Mouse (Mus musculus): ENCODE results near the gene Ogdhl. TPM values are rescaled to one million over a fixed set of nuclear protein-coding genes. Genes with fewer than 3 reads are reported as not detected.
"Not testable (repeated sequence)": the region's sequence is repeated elsewhere in the genome, so short reads cannot be mapped to it uniquely, and the experiment has no call there.

Ogdhl gene
- polyA plus RNA-seq, 1 experiment from 2014 or later: 19.7 TPM

DNA sequence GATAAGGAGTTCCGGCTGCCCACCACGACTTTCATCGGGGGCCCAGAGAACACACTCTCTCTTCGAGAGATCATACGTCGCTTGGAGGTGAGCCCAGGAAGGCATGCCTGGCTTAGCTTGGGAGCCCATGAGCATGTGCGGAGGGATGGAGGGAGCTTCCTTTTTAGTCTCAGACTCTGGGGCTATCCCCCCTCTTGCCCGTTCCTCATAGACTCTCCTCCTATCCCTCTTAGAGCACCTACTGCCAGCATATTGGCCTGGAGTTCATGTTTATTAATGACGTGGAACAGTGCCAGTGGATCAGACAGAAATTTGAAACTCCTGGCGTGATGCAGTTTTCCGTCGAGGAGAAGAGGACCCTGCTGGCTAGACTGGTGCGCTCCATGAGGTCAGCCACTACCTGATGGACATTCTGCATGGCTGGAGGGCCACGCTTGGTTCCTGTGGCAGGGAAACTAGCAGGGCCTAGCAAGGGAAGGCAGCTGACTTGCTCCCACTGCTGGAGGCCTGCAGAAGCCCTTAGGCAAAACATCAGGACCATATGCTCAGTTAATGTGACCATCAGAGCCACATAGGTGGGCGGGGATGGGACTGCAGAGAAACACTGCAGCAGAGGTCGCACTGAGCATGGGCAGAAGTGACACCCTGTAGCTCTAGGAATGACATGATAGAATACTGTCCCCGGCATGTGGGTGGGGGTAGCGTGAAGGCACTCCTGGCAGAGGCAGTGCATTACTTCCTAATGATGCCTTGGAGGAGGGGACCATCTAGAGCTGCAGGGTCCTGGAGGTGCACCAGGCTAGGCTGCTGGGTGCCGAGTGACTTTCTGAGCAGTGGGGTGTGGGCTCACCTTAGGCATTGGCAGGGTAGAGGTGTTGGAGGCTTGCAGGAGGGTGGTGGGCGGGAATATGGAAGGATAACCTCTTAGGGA is 11.0 kb downstream of the Ogdhl start:
- Histone ChIP-seq H3K36me3 (replicated peaks; ENCODE audit: control insufficient read depth, insufficient read depth) (peaks cover 24% of the 10 kb centered on the region), H3K27ac (no peak overlapping the region), H3K4me3 (replicated peaks; ENCODE audit: low read length) (no peak overlapping the region), H3K4me1 (replicated peaks; ENCODE audit: control insufficient read depth, insufficient read depth, low read length) (no peaks in the 10 kb centered on the region), H3K9me3 (ENCODE audit: control insufficient read depth, low read length) (no peaks in the 10 kb centered on the region), H3K27me3 (ENCODE audit: control insufficient read depth, insufficient read depth, low read length) (no peaks in the 10 kb centered on the region), H3K9ac (no peak overlapping the region), H3K4me2 (replicated peaks) (no peak overlapping the region)
- DNase-seq (ENCODE audit: low spot score) (no peak), ATAC-seq (ENCODE audit: low FRiP score) (peak; percentile 57; the same call in 1 of the 2 replicates)
- WGBS: 75% methylated on average over 20 of the region's 20 CpGs

DNA sequence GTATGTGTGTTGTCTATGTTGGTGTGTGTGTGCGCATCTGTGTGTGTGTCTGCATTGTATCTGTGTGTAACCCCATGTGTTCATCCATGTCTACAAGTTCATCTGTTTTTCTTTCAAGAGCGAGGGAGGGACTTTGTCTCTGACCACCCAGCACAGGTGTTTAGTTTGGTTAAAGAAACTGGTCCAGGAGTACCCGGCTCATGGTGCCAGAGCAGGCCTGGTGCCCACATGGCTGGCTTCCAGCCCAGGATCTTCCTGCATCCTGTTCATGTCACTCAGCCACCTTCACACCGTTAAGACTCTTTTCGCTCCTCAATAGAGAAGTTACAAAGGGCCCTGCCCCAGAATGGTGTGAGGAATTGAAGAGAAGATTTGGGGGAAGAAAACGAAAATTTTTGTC is 14.2 kb downstream of the Ogdhl start:
- peaks cover 55% of the 10 kb centered on the region for H3K36me3 ChIP-seq (replicated peaks; ENCODE audit: control insufficient read depth, insufficient read depth)

DNA sequence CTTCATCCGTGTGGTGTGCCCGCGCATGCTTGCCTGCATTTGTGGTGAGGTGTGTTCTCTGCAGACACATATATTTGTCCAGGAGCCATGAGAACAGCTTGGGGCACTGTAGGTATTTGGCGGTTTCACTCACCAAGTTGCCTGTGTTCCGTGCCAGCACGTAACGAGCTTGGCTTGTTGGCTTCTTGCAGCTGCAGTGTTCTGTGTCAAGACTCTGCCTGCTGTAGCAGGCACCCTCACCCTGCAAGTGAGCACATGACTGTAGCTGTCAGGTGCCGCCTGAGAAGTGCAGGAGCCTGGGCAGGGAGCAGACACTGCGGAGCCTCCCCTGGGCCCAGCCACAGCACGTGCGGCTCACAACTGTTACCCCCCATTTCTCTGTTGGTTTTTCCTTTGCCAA is 14.7 kb downstream of the Ogdhl start:
- H3K36me3 ChIP-seq (replicated peaks; ENCODE audit: control insufficient read depth, insufficient read depth): peaks cover 60% of the 10 kb centered on the region
- ATAC-seq (ENCODE audit: low FRiP score) (no peak), DNase-seq (ENCODE audit: low spot score) (no peak)
- no peaks in the 10 kb centered on the region for H3K9me3 ChIP-seq (ENCODE audit: control insufficient read depth, low read length)
- 75% methylated on average over 11 of the region's 11 CpGs for WGBS
- H3K4me3 ChIP-seq (replicated peaks; ENCODE audit: low read length): no peak overlapping the region
- H3K27ac ChIP-seq: no peak overlapping the region
- no peaks in the 10 kb centered on the region for H3K27me3 ChIP-seq (ENCODE audit: control insufficient read depth, insufficient read depth, low read length)
- H3K4me2 ChIP-seq (replicated peaks): no peak overlapping the region
- H3K4me1 ChIP-seq (replicated peaks; ENCODE audit: control insufficient read depth, insufficient read depth, low read length): no peaks in the 10 kb centered on the region
- no peak overlapping the region for H3K9ac ChIP-seq

More for the DNA sequence above, 14.2 kb downstream of the Ogdhl start:
- H3K9ac ChIP-seq: no peak overlapping the region
- H3K27me3 ChIP-seq (ENCODE audit: control insufficient read depth, insufficient read depth, low read length): no peaks in the 10 kb centered on the region
- H3K9me3 ChIP-seq (ENCODE audit: control insufficient read depth, low read length): no peaks in the 10 kb centered on the region
- no peak overlapping the region for H3K4me2 ChIP-seq (replicated peaks)
- H3K4me1 ChIP-seq (replicated peaks; ENCODE audit: control insufficient read depth, insufficient read depth, low read length): no peaks in the 10 kb centered on the region
- ATAC-seq (ENCODE audit: low FRiP score) (no peak), DNase-seq (ENCODE audit: low spot score) (no peak)
- H3K27ac ChIP-seq: no peak overlapping the region
- 78% methylated on average over 6 of the region's 6 CpGs for WGBS
- no peak overlapping the region for H3K4me3 ChIP-seq (replicated peaks; ENCODE audit: low read length)

DNA sequence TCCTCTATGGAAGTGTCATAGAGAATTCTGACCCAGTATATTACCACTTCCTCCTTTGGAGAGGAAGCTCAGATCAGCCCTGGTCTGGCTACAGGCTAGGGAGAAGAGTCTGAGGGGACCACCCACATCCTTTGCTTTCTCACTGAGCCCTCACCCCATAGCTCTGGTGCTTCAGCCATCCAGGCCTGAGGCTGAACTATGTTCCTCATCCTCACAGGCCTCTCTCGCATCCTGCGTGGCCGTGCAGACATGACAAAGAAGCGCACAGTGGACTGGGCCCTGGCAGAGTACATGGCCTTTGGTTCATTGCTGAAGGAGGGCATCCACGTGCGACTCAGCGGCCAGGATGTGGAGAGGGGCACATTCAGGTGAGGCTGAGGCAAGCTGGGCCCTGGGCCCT is 20.0 kb downstream of the Ogdhl start:
- Histone ChIP-seq H3K9me3 (ENCODE audit: control insufficient read depth, low read length) (no peaks in the 10 kb centered on the region), H3K9ac (no peak overlapping the region), H3K27me3 (ENCODE audit: control insufficient read depth, insufficient read depth, low read length) (no peaks in the 10 kb centered on the region), H3K4me3 (replicated peaks; ENCODE audit: low read length) (no peak overlapping the region), H3K27ac (no peak overlapping the region), H3K36me3 (replicated peaks; ENCODE audit: control insufficient read depth, insufficient read depth) (peaks cover 76% of the 10 kb centered on the region), H3K4me1 (replicated peaks; ENCODE audit: control insufficient read depth, insufficient read depth, low read length) (no peaks in the 10 kb centered on the region), H3K4me2 (replicated peaks) (no peak overlapping the region)
- ATAC-seq (ENCODE audit: low FRiP score): no peak
- DNase-seq (ENCODE audit: low spot score): no peak
- WGBS: 98% methylated on average over 7 of the region's 7 CpGs

DNA sequence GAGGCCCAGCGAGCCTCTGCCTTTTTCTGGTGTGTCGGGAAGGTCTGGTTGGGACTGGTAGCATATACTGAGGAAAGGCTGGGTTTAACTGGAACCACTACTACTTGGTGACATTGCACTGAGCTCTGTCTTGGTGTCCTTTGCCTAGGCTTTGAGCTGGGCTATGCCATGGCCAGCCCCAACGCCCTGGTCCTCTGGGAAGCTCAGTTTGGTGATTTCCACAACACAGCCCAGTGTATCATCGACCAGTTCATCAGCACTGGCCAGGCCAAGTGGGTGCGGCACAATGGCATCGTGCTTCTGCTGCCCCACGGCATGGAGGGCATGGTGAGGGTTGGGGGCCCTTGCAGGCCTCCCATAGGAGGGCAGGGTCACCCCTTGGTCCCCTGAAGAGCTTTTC is 22.4 kb downstream of the Ogdhl start:
- no peak for ATAC-seq (ENCODE audit: low FRiP score)
- H3K9me3 ChIP-seq (ENCODE audit: control insufficient read depth, low read length): no peaks in the 10 kb centered on the region
- H3K27me3 ChIP-seq (ENCODE audit: control insufficient read depth, insufficient read depth, low read length): no peaks in the 10 kb centered on the region
- no peak overlapping the region for H3K9ac ChIP-seq
- no peak overlapping the region for H3K4me3 ChIP-seq (replicated peaks; ENCODE audit: low read length)
- peaks cover 58% of the 10 kb centered on the region for H3K36me3 ChIP-seq (replicated peaks; ENCODE audit: control insufficient read depth, insufficient read depth)
- DNase-seq (ENCODE audit: low spot score): no peak
- no peaks in the 10 kb centered on the region for H3K4me1 ChIP-seq (replicated peaks; ENCODE audit: control insufficient read depth, insufficient read depth, low read length)
- no peak overlapping the region for H3K4me2 ChIP-seq (replicated peaks)
- WGBS: 98% methylated on average over 7 of the region's 7 CpGs
- H3K27ac ChIP-seq: no peak overlapping the region

DNA sequence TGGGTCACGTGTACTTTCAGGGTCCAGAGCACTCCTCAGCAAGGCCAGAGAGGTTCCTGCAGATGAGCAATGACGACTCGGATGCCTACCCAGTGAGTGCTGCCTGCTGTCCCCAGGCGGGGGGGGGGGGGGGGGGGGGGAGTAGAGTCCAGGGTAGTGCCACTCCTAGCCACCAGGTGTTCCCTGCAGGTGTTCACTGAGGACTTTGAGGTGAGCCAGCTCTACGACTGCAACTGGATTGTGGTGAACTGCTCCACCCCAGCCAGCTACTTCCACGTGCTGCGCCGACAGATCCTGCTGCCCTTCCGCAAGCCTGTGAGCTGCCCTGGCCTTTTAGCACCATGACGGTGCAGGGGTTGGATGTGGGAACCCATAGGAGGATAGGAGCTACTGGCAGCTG is 22.9 kb downstream of the Ogdhl start:
- H3K9me3 ChIP-seq (ENCODE audit: control insufficient read depth, low read length): no peaks in the 10 kb centered on the region
- H3K27me3 ChIP-seq (ENCODE audit: control insufficient read depth, insufficient read depth, low read length): no peaks in the 10 kb centered on the region
- no peak for DNase-seq (ENCODE audit: low spot score)
- H3K36me3 ChIP-seq (replicated peaks; ENCODE audit: control insufficient read depth, insufficient read depth): peaks cover 53% of the 10 kb centered on the region
- no peak overlapping the region for H3K4me2 ChIP-seq (replicated peaks)
- WGBS: 82% methylated on average over 9 of the region's 10 CpGs
- no peak overlapping the region for H3K27ac ChIP-seq
- no peak overlapping the region for H3K4me3 ChIP-seq (replicated peaks; ENCODE audit: low read length)
- H3K4me1 ChIP-seq (replicated peaks; ENCODE audit: control insufficient read depth, insufficient read depth, low read length): no peaks in the 10 kb centered on the region
- H3K9ac ChIP-seq: no peak overlapping the region
- no peak for ATAC-seq (ENCODE audit: low FRiP score)

DNA sequence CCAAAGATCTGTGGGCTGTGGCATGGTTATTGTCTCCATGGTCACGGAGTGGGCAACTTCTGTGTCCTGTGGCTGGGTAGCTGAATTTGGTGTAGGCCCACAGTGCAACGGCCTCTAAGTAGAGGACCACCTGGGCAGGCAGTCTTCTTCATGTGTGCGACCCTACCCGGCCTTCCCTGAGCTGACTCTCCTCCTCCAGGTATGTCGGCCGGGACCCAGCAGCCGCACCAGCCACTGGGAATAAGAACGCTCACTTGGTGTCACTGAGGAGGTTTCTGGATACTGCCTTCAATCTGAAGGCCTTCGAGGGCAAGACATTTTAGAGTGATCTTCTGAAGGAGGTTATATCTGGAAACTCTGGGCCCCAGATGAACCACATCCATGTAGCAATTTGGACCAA is 25.5 kb downstream of the Ogdhl start:
- Histone ChIP-seq H3K36me3 (replicated peaks; ENCODE audit: control insufficient read depth, insufficient read depth) (peaks cover 27% of the 10 kb centered on the region), H3K4me3 (replicated peaks; ENCODE audit: low read length) (no peak overlapping the region), H3K4me2 (replicated peaks) (no peak overlapping the region), H3K27me3 (ENCODE audit: control insufficient read depth, insufficient read depth, low read length) (no peaks in the 10 kb centered on the region), H3K27ac (no peak overlapping the region), H3K9ac (no peak overlapping the region), H3K9me3 (ENCODE audit: control insufficient read depth, low read length) (no peaks in the 10 kb centered on the region), H3K4me1 (replicated peaks; ENCODE audit: control insufficient read depth, insufficient read depth, low read length) (no peaks in the 10 kb centered on the region)
- no peak for ATAC-seq (ENCODE audit: low FRiP score)
- WGBS: 95% methylated on average over 9 of the region's 9 CpGs
- no peak for DNase-seq (ENCODE audit: low spot score)

DNA sequence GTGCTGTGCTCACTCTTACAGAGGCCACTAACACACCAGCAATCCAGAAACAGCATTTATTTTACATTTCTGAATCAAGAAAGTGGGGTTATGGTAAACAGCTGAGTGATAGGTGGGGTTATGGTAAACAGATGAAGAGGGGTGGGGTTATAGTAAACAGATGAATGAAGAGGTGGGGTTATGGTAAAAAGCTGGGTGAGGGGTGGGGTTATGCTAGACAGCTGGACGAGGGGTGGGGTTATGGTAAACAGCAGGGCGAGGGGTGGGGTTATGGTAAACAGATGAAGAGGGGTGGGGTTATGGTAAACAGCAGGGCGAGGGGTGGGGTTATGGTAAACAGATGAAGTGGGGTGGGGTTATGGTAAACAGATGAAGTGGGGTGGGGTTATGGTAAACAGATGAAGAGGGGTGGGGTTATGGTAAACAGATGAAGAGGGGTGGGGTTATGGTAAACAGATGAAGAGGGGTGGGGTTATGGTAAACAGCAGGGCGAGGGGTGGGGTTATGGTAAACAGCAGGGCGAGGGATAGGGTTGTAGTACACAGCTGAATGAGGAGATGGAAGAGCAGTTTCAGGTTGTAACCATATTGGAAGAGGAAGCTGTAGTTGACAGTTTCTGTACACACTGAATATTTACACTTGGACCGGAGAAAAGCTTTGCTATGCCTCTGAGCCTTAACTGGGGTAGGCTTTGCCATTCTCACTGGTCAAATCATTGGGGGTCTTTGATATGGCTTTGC is 29.5 kb downstream of the Ogdhl start:
- not testable (repeated sequence) for H3K4me3 ChIP-seq (replicated peaks; ENCODE audit: low read length); H3K4me1 ChIP-seq (replicated peaks; ENCODE audit: control insufficient read depth, insufficient read depth, low read length); H3K4me2 ChIP-seq (replicated peaks); H3K9me3 ChIP-seq (ENCODE audit: control insufficient read depth, low read length); H3K36me3 ChIP-seq (replicated peaks; ENCODE audit: control insufficient read depth, insufficient read depth); DNase-seq (ENCODE audit: low spot score); H3K9ac ChIP-seq; H3K27ac ChIP-seq; H3K27me3 ChIP-seq (ENCODE audit: control insufficient read depth, insufficient read depth, low read length); ATAC-seq (ENCODE audit: low FRiP score)
- WGBS: 34% methylated on average over 6 of the region's 6 CpGs

DNA sequence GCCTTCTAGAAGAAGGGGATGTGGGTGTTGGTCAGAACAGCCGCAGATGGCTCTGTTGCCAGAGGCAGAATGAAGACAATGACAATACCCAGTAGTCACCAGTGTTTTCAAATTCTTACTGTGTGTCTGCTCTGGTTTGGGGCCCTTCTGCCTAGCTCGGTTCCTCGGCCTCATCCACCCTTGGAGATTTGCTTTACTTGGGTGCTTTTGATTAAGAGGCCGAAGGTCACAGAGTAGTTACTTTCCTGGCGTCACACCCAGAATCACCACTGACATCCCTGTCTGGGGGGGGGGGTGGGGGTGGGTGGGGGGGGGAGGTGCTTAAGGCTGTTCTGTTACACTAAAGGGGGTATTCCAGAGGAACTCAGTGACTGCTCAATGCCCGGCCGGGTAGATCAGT is 42.5 kb downstream of the Ogdhl start:
- no peak overlapping the region for H3K9ac ChIP-seq
- ATAC-seq (ENCODE audit: low FRiP score) (no peak), DNase-seq (ENCODE audit: low spot score) (no peak)
- no peaks in the 10 kb centered on the region for H3K36me3 ChIP-seq (replicated peaks; ENCODE audit: control insufficient read depth, insufficient read depth)
- H3K4me3 ChIP-seq (replicated peaks; ENCODE audit: low read length): no peak overlapping the region
- 51% methylated on average over 7 of the region's 7 CpGs for WGBS
- no peak overlapping the region for H3K27ac ChIP-seq
- no peaks in the 10 kb centered on the region for H3K27me3 ChIP-seq (ENCODE audit: control insufficient read depth, insufficient read depth, low read length)
- peaks cover under 1% of the 10 kb centered on the region; the same call in 1 of the 2 replicates for H3K9me3 ChIP-seq (ENCODE audit: control insufficient read depth, low read length)
- H3K4me1 ChIP-seq (replicated peaks; ENCODE audit: control insufficient read depth, insufficient read depth, low read length): no peaks in the 10 kb centered on the region
- no peak overlapping the region for H3K4me2 ChIP-seq (replicated peaks)
